Mouse (Mus musculus): ENCODE results near the gene Tmem216.

- TF ChIP-seq CTCF (conservative IDR thresholded peaks at IDR 0.05; ENCODE audit: insufficient read depth, insufficient read length, low read depth, low read length) (no peak), POLR2A (IDR thresholded peaks at IDR 0.05; ENCODE audit: low read depth, low read length) (no peak)
These were observed 27.6 kb upstream of the Tmem216 start for GRCm38 (mm10) chr19:10583550-10584146.

All from kidney, adult 2 months (tissue).